Mouse (Mus musculus) limb, embryonic 10.5 days (tissue): ENCODE measurements around the gene Snf8. TPM values are rescaled to one million over a fixed set of nuclear protein-coding genes. Genes with fewer than 3 reads are reported as not detected.

ENCODE experiments used
- DNase-seq: peaks from one replicate; pipeline ENCODE4 v3.0.0-alpha.2; 2017; ENCODE audit warnings: low spot score
- H3K27ac ChIP-seq: fragments of 300-500 bp; sonication (generic); 2 replicates; pipeline ENCODE4 v1.5.1; 2016; ENCODE audit warnings: mild to moderate bottlenecking
- H3K27me3 ChIP-seq: fragments of 300-500 bp; sonication (generic); 2 replicates; pipeline ENCODE4 v1.6.1; 2016; ENCODE audit warnings: low read depth, mild to moderate bottlenecking; ENCODE audit not compliant: poor library complexity, severe bottlenecking
- H3K36me3 ChIP-seq: fragments of 300-500 bp; sonication (generic); 2 replicates; pipeline ENCODE4 v1.6.1; 2016; ENCODE audit warnings: mild to moderate bottlenecking, moderate library complexity
- H3K4me1 ChIP-seq: fragments of 300-500 bp; sonication (generic); 2 replicates; pipeline ENCODE4 v1.6.1; 2016
- H3K4me3 ChIP-seq: fragments of 300-500 bp; sonication (generic); 2 replicates; pipeline ENCODE4 v1.5.1; 2016; ENCODE audit warnings: mild to moderate bottlenecking, moderate library complexity
- H3K9me3 ChIP-seq: fragments of 300-500 bp; sonication (generic); replicated peaks from 2 replicates; pipeline ENCODE4 v1.6.1; 2016; ENCODE audit warnings: mild to moderate bottlenecking
- WGBS: fragments of 180-500 bp; shearing (Covaris S2); methylation state at CpG from one replicate; pipeline ENCODE4 v1.1.7; 2016; 5-methylcytosine and 5-hydroxymethylcytosine counted together
- polyA plus RNA-seq: library from polyadenylated mRNA; unstranded; fragments of >200 nt; fragmentation: Nextera tagmentation; extraction: Ambion mirVana; gene quantifications from 2 replicates; pipeline ENCODE4 v1.2.1, GENCODE M21; 2016

Gene Snf8
- polyA plus RNA-seq, 1 experiment from 2014 or later, result 108 TPM

GRCm38 (mm10) chr11:96035133-96035532 is 448 bp downstream of the Snf8 start:
- WGBS, result 13% methylated on average over 6 of the region's 6 CpGs

GRCm38 (mm10) chr11:96037499-96037898 is 2.8 kb downstream of the Snf8 start:
- Histone ChIP-seq H3K9me3 (no peaks in the 10 kb centered on the region), H3K4me3 (no peak overlapping the region), H3K4me1 (peaks cover 9% of the 10 kb centered on the region), H3K27me3 (no peaks in the 10 kb centered on the region), H3K36me3 (peaks cover 34% of the 10 kb centered on the region), H3K27ac (no peak overlapping the region)
- 94% methylated on average over 5 of the region's 5 CpGs for WGBS
- DNase-seq, result no peak

More at GRCm38 (mm10) chr11:96035133-96035532, 448 bp downstream of the Snf8 start:
- H3K4me3 ChIP-seq, result peak overlapping the region; percentile 80
- DNase-seq, result no peak
- peak overlapping the region; percentile 85 for H3K27ac ChIP-seq
- no peaks in the 10 kb centered on the region for H3K27me3 ChIP-seq
- no peaks in the 10 kb centered on the region for H3K9me3 ChIP-seq
- peaks cover 9% of the 10 kb centered on the region for H3K4me1 ChIP-seq
- peaks cover 17% of the 10 kb centered on the region for H3K36me3 ChIP-seq

GRCm38 (mm10) chr11:96038560-96038959 is 3.9 kb downstream of the Snf8 start:
- Histone ChIP-seq H3K4me3 (no peak overlapping the region), H3K27me3 (no peaks in the 10 kb centered on the region), H3K9me3 (no peaks in the 10 kb centered on the region), H3K27ac (no peak overlapping the region), H3K4me1 (peaks cover 9% of the 10 kb centered on the region), H3K36me3 (peaks cover 42% of the 10 kb centered on the region)
- WGBS, result 88% methylated on average over 1 of the region's 1 CpGs
- DNase-seq, result no peak

- Histone ChIP-seq H3K27me3 (no peaks in the 10 kb centered on the region), H3K4me1 (no peaks in the 10 kb centered on the region), H3K9me3 (no peaks in the 10 kb centered on the region), H3K27ac (no peak overlapping the region), H3K4me3 (no peak overlapping the region), H3K36me3 (peaks cover 77% of the 10 kb centered on the region)
- 89% methylated on average over 11 of the region's 11 CpGs for WGBS
- no peak for DNase-seq
Measured at GRCm38 (mm10) chr11:96044803-96045567, 10.3 kb downstream of the Snf8 start.

GRCm38 (mm10) chr11:96046028-96046427 is 11.3 kb downstream of the Snf8 start:
- no peaks in the 10 kb centered on the region for H3K27me3 ChIP-seq
- H3K9me3 ChIP-seq, result no peaks in the 10 kb centered on the region
- no peak for DNase-seq
- no peak overlapping the region for H3K4me3 ChIP-seq
- peaks cover 80% of the 10 kb centered on the region for H3K36me3 ChIP-seq
- H3K27ac ChIP-seq, result no peak overlapping the region
- WGBS, result 86% methylated on average over 8 of the region's 8 CpGs
- no peaks in the 10 kb centered on the region for H3K4me1 ChIP-seq

GRCm38 (mm10) chr11:96046793-96047192 is 12.1 kb downstream of the Snf8 start:
- WGBS, result 80% methylated on average over 2 of the region's 2 CpGs
- no peak for DNase-seq
- H3K27ac ChIP-seq, result no peak overlapping the region
- H3K27me3 ChIP-seq, result no peaks in the 10 kb centered on the region
- H3K9me3 ChIP-seq, result no peaks in the 10 kb centered on the region
- no peaks in the 10 kb centered on the region for H3K4me1 ChIP-seq
- peaks cover 83% of the 10 kb centered on the region for H3K36me3 ChIP-seq
- no peak overlapping the region for H3K4me3 ChIP-seq

- WGBS, result 92% methylated on average over 4 of the region's 4 CpGs
- H3K27me3 ChIP-seq, result no peaks in the 10 kb centered on the region
- H3K4me3 ChIP-seq, result no peak overlapping the region
- no peak overlapping the region for H3K27ac ChIP-seq
- no peaks in the 10 kb centered on the region for H3K9me3 ChIP-seq
- no peaks in the 10 kb centered on the region for H3K4me1 ChIP-seq
- no peak for DNase-seq
- H3K36me3 ChIP-seq, result peaks cover 86% of the 10 kb centered on the region
Measured at GRCm38 (mm10) chr11:96047469-96048373, 13.0 kb downstream of the Snf8 start.

- DNase-seq, result no peak
- H3K36me3 ChIP-seq, result peaks cover 94% of the 10 kb centered on the region
- no peaks in the 10 kb centered on the region for H3K4me1 ChIP-seq
- H3K4me3 ChIP-seq, result no peak overlapping the region
- 77% methylated on average over 4 of the region's 4 CpGs for WGBS
- H3K27me3 ChIP-seq, result no peaks in the 10 kb centered on the region
- H3K27ac ChIP-seq, result no peak overlapping the region
- H3K9me3 ChIP-seq, result no peaks in the 10 kb centered on the region
Measured at GRCm38 (mm10) chr11:96049939-96050338, 15.3 kb downstream of the Snf8 start.

GRCm38 (mm10) chr11:96050854-96051253 is 16.2 kb downstream of the Snf8 start:
- Histone ChIP-seq H3K9me3 (no peaks in the 10 kb centered on the region), H3K36me3 (peaks cover 97% of the 10 kb centered on the region), H3K4me1 (no peaks in the 10 kb centered on the region), H3K27ac (no peak overlapping the region), H3K4me3 (no peak overlapping the region), H3K27me3 (no peaks in the 10 kb centered on the region)
- no peak for DNase-seq
- 89% methylated on average over 3 of the region's 3 CpGs for whole genome bisulfite sequencing

GRCm38 (mm10) chr11:96058309-96058708 is 23.6 kb downstream of the Snf8 start:
- peaks cover 7% of the 10 kb centered on the region for H3K4me1 ChIP-seq
- no peak overlapping the region for H3K27ac ChIP-seq
- 93% methylated on average over 4 of the region's 4 CpGs for WGBS
- no peak overlapping the region for H3K4me3 ChIP-seq
- no peaks in the 10 kb centered on the region for H3K9me3 ChIP-seq
- H3K36me3 ChIP-seq, result peaks cover 99% of the 10 kb centered on the region
- DNase-seq, result no peak
- H3K27me3 ChIP-seq, result no peaks in the 10 kb centered on the region

GRCm38 (mm10) chr11:96064521-96065214 is 30.0 kb downstream of the Snf8 start:
- Histone ChIP-seq H3K36me3 (peaks cover 40% of the 10 kb centered on the region), H3K4me1 (peaks cover 33% of the 10 kb centered on the region), H3K27me3 (no peaks in the 10 kb centered on the region), H3K4me3 (peak overlapping the region; percentile 96), H3K27ac (peak overlapping the region; percentile 96), H3K9me3 (no peaks in the 10 kb centered on the region)
- peak; percentile 76 for DNase-seq
- under 1% methylated on average over 58 of the region's 64 CpGs for WGBS

GRCm38 (mm10) chr11:96065215-96065911 is 30.7 kb downstream of the Snf8 start, which contains the start of gene Ube2z:
Ube2z (minus strand) TSS chr11:96065388.
- Histone ChIP-seq H3K4me3 (peak within 1 kb of the TSS; percentile 96), H3K36me3 (peaks cover 40% of the 10 kb centered on the region), H3K9me3 (no peaks in the 10 kb centered on the region), H3K4me1 (peaks cover 33% of the 10 kb centered on the region), H3K27me3 (no peaks in the 10 kb centered on the region), H3K27ac (peak within 1 kb of the TSS; percentile 96)
- WGBS, result 4% methylated on average over 50 of the region's 50 CpGs
- DNase-seq, result peak; percentile 97
